Mouse (Mus musculus): ENCODE results near the gene Tbc1d22b. TPM values are rescaled to one million over a fixed set of nuclear protein-coding genes. Genes with fewer than 3 reads are reported as not detected.

Tbc1d22b gene
- polyA plus RNA-seq, 1 experiment from 2014 or later, result 10.2 TPM

GRCm38 (mm10) chr17:29542831-29543690 is 6.5 kb upstream of the Tbc1d22b start:
- Histone ChIP-seq H3K9ac (ENCODE audit: low read length) (no peak overlapping the region), H3K4me3 (ENCODE audit: control insufficient read depth in 1 of 2, insufficient read depth in 1 of 2, low read depth in 1 of 2, low read length in 2 of 2) (no peak overlapping the region), H3K4me2 (ENCODE audit: low read length) (no peak overlapping the region), H3K27ac (replicated peaks in 1 of 2; ENCODE audit: control insufficient read depth in 1 of 2, insufficient read depth in 1 of 2, low read depth in 2 of 2, low read length in 2 of 2) (no peak overlapping the region), H3K27me3 (ENCODE audit: control insufficient read depth, insufficient read depth, low read length) (no peaks in the 10 kb centered on the region), H3K9me3 (ENCODE audit: control insufficient read depth, low read length) (no peaks in the 10 kb centered on the region), H3K36me3 (ENCODE audit: control insufficient read depth, insufficient read depth, low read length) (no peaks in the 10 kb centered on the region), H3K4me1 (ENCODE audit: control insufficient read depth in 2 of 2, insufficient read depth in 2 of 2, low read length in 2 of 2) (no peaks in the 10 kb centered on the region)
- 82% methylated on average over 19 of the region's 19 CpGs for WGBS
- no peak for ATAC-seq (ENCODE audit: insufficient number of reproducible peaks, insufficient read depth, low FRiP score, low read depth)

GRCm38 (mm10) chr17:29544064-29544463 is 5.5 kb upstream of the Tbc1d22b start:
- no peak overlapping the region for H3K9ac ChIP-seq (ENCODE audit: low read length)
- no peaks in the 10 kb centered on the region for H3K9me3 ChIP-seq (ENCODE audit: control insufficient read depth, low read length)
- H3K4me1 ChIP-seq (ENCODE audit: control insufficient read depth in 2 of 2, insufficient read depth in 2 of 2, low read length in 2 of 2), result no peaks in the 10 kb centered on the region
- H3K36me3 ChIP-seq (ENCODE audit: control insufficient read depth, insufficient read depth, low read length), result no peaks in the 10 kb centered on the region
- no peak overlapping the region for H3K4me2 ChIP-seq (ENCODE audit: low read length)
- no peak overlapping the region for H3K4me3 ChIP-seq (ENCODE audit: control insufficient read depth in 1 of 2, insufficient read depth in 1 of 2, low read depth in 1 of 2, low read length in 2 of 2)
- 76% methylated on average over 2 of the region's 2 CpGs for WGBS
- H3K27me3 ChIP-seq (ENCODE audit: control insufficient read depth, insufficient read depth, low read length), result no peaks in the 10 kb centered on the region
- H3K27ac ChIP-seq (replicated peaks in 1 of 2; ENCODE audit: control insufficient read depth in 1 of 2, insufficient read depth in 1 of 2, low read depth in 2 of 2, low read length in 2 of 2), result no peak overlapping the region
- no peak for ATAC-seq (ENCODE audit: insufficient number of reproducible peaks, insufficient read depth, low FRiP score, low read depth)

- no peak overlapping the region for H3K27ac ChIP-seq (replicated peaks in 1 of 2; ENCODE audit: control insufficient read depth in 1 of 2, insufficient read depth in 1 of 2, low read depth in 2 of 2, low read length in 2 of 2)
Observed at GRCm38 (mm10) chr17:29545241-29545640, 4.3 kb upstream of the Tbc1d22b start.

GRCm38 (mm10) chr17:29548494-29548893 is 1.1 kb upstream of the Tbc1d22b start:
- H3K27me3 ChIP-seq (ENCODE audit: control insufficient read depth, insufficient read depth, low read length), result no peaks in the 10 kb centered on the region
- no peaks in the 10 kb centered on the region for H3K36me3 ChIP-seq (ENCODE audit: control insufficient read depth, insufficient read depth, low read length)
- no peak overlapping the region for H3K9ac ChIP-seq (ENCODE audit: low read length)
- 53% methylated on average over 3 of the region's 3 CpGs for WGBS
- H3K27ac ChIP-seq (replicated peaks in 1 of 2; ENCODE audit: control insufficient read depth in 1 of 2, insufficient read depth in 1 of 2, low read depth in 2 of 2, low read length in 2 of 2), result no peak overlapping the region
- ATAC-seq (ENCODE audit: insufficient number of reproducible peaks, insufficient read depth, low FRiP score, low read depth), result no peak
- H3K4me3 ChIP-seq (ENCODE audit: control insufficient read depth in 1 of 2, insufficient read depth in 1 of 2, low read depth in 1 of 2, low read length in 2 of 2), result no peak overlapping the region
- no peaks in the 10 kb centered on the region for H3K9me3 ChIP-seq (ENCODE audit: control insufficient read depth, low read length)
- H3K4me2 ChIP-seq (ENCODE audit: low read length), result no peak overlapping the region
- H3K4me1 ChIP-seq (ENCODE audit: control insufficient read depth in 2 of 2, insufficient read depth in 2 of 2, low read length in 2 of 2), result peaks cover 9 to 17% of the 10 kb centered on the region in 2 experiments

More at GRCm38 (mm10) chr17:29545241-29545640, 4.3 kb upstream of the Tbc1d22b start:
- H3K27me3 ChIP-seq (ENCODE audit: control insufficient read depth, insufficient read depth, low read length), result no peaks in the 10 kb centered on the region
- H3K9ac ChIP-seq (ENCODE audit: low read length), result no peak overlapping the region
- WGBS, result 86% methylated on average over 5 of the region's 5 CpGs
- H3K4me1 ChIP-seq (ENCODE audit: control insufficient read depth in 2 of 2, insufficient read depth in 2 of 2, low read length in 2 of 2), result peaks cover 2% of the 10 kb centered on the region in 2 experiments; a peak in 3 of 4 replicates
- no peaks in the 10 kb centered on the region for H3K9me3 ChIP-seq (ENCODE audit: control insufficient read depth, low read length)
- no peaks in the 10 kb centered on the region for H3K36me3 ChIP-seq (ENCODE audit: control insufficient read depth, insufficient read depth, low read length)
- no peak overlapping the region for H3K4me2 ChIP-seq (ENCODE audit: low read length)
- H3K4me3 ChIP-seq (ENCODE audit: control insufficient read depth in 1 of 2, insufficient read depth in 1 of 2, low read depth in 1 of 2, low read length in 2 of 2), result no peak overlapping the region
- ATAC-seq (ENCODE audit: insufficient number of reproducible peaks, insufficient read depth, low FRiP score, low read depth), result no peak

GRCm38 (mm10) chr17:29548994-29549393 is 591 bp upstream of the Tbc1d22b start:
- Histone ChIP-seq H3K36me3 (ENCODE audit: control insufficient read depth, insufficient read depth, low read length) (no peaks in the 10 kb centered on the region), H3K9ac (ENCODE audit: low read length) (no peak overlapping the region), H3K4me1 (ENCODE audit: control insufficient read depth in 2 of 2, insufficient read depth in 2 of 2, low read length in 2 of 2) (peaks cover 9 to 17% of the 10 kb centered on the region in 2 experiments), H3K27ac (replicated peaks in 1 of 2; ENCODE audit: control insufficient read depth in 1 of 2, insufficient read depth in 1 of 2, low read depth in 2 of 2, low read length in 2 of 2) (no peak overlapping the region), H3K9me3 (ENCODE audit: control insufficient read depth, low read length) (no peaks in the 10 kb centered on the region), H3K4me3 (ENCODE audit: control insufficient read depth in 1 of 2, insufficient read depth in 1 of 2, low read depth in 1 of 2, low read length in 2 of 2) (peak overlapping the region in 1 of 2 experiments; percentile 79; a peak in 2 of 4 replicates), H3K4me2 (ENCODE audit: low read length) (peak overlapping the region; percentile 87), H3K27me3 (ENCODE audit: control insufficient read depth, insufficient read depth, low read length) (no peaks in the 10 kb centered on the region)
- WGBS, result 52% methylated on average over 8 of the region's 8 CpGs
- ATAC-seq (ENCODE audit: insufficient number of reproducible peaks, insufficient read depth, low FRiP score, low read depth), result no peak

GRCm38 (mm10) chr17:29551019-29551418 is 1.4 kb downstream of the Tbc1d22b start:
- no peak for ATAC-seq (ENCODE audit: insufficient number of reproducible peaks, insufficient read depth, low FRiP score, low read depth)
- peak overlapping the region; percentile 13; the same call in 1 of the 2 replicates for H3K9ac ChIP-seq (ENCODE audit: low read length)
- 32% methylated on average over 6 of the region's 6 CpGs for WGBS
- H3K9me3 ChIP-seq (ENCODE audit: control insufficient read depth, low read length), result no peaks in the 10 kb centered on the region
- H3K4me2 ChIP-seq (ENCODE audit: low read length), result peak overlapping the region; percentile 87
- no peaks in the 10 kb centered on the region for H3K36me3 ChIP-seq (ENCODE audit: control insufficient read depth, insufficient read depth, low read length)
- peaks cover 9 to 18% of the 10 kb centered on the region in 2 experiments for H3K4me1 ChIP-seq (ENCODE audit: control insufficient read depth in 2 of 2, insufficient read depth in 2 of 2, low read length in 2 of 2)
- H3K4me3 ChIP-seq (ENCODE audit: control insufficient read depth in 1 of 2, insufficient read depth in 1 of 2, low read depth in 1 of 2, low read length in 2 of 2), result peak overlapping the region in 1 of 2 experiments; percentile 79; a peak in 1 of 4 replicates
- H3K27ac ChIP-seq (replicated peaks in 1 of 2; ENCODE audit: control insufficient read depth in 1 of 2, insufficient read depth in 1 of 2, low read depth in 2 of 2, low read length in 2 of 2), result peak overlapping the region; percentile 10 to 29; a peak in 2 of 4 replicates
- H3K27me3 ChIP-seq (ENCODE audit: control insufficient read depth, insufficient read depth, low read length), result no peaks in the 10 kb centered on the region

GRCm38 (mm10) chr17:29552162-29552732 is 2.7 kb downstream of the Tbc1d22b start, which contains the start of gene Tmem217:
Tmem217 (minus strand) TSS chr17:29552385.
- Histone ChIP-seq H3K27me3 (ENCODE audit: control insufficient read depth, insufficient read depth, low read length) (no peaks in the 10 kb centered on the region), H3K4me3 (ENCODE audit: control insufficient read depth in 1 of 2, insufficient read depth in 1 of 2, low read depth in 1 of 2, low read length in 2 of 2) (peak within 1 kb of the TSS in 1 of 2 experiments; percentile 79; a peak in 1 of 4 replicates), H3K9ac (ENCODE audit: low read length) (0 out of 2 replicates have a peak within 1 kb of the TSS, but pooled peaks have one; percentile 13), H3K27ac (replicated peaks in 1 of 2; ENCODE audit: control insufficient read depth in 1 of 2, insufficient read depth in 1 of 2, low read depth in 2 of 2, low read length in 2 of 2) (peak within 1 kb of the TSS; percentile 10 to 29; a peak in 2 of 4 replicates), H3K4me1 (ENCODE audit: control insufficient read depth in 2 of 2, insufficient read depth in 2 of 2, low read length in 2 of 2) (peaks cover 15 to 25% of the 10 kb centered on the region in 2 experiments), H3K36me3 (ENCODE audit: control insufficient read depth, insufficient read depth, low read length) (no peaks in the 10 kb centered on the region), H3K9me3 (ENCODE audit: control insufficient read depth, low read length) (no peaks in the 10 kb centered on the region), H3K4me2 (ENCODE audit: low read length) (peak within 1 kb of the TSS; percentile 87)
- 88% methylated on average over 5 of the region's 5 CpGs for WGBS
- ATAC-seq (ENCODE audit: insufficient number of reproducible peaks, insufficient read depth, low FRiP score, low read depth), result no peak
